Mouse (Mus musculus): ENCODE data around the gene Kbtbd13.

Gene Kbtbd13

GRCm38 (mm10) chr9:65391613-65391964 is at the start of gene Kbtbd13:
TSS of gene Kbtbd13 (minus strand) at chr9:65391652.
- no peak for DNase-seq (ENCODE audit: low read depth, low spot score)

- peak; percentile 97 for DNase-seq (ENCODE audit: low read depth, low spot score)
Measured at GRCm38 (mm10) chr9:65435671-65436301, 44.3 kb upstream of the Kbtbd13 start, which contains the start of gene Mtfmt. TSS of gene Mtfmt (plus strand) at chr9:65435782.

GRCm38 (mm10) chr9:65435211-65435610 is 43.8 kb upstream of the Kbtbd13 start:
- DNase-seq (ENCODE audit: low read depth, low spot score) = no peak

- peak; percentile 53 for DNase-seq (ENCODE audit: low read depth, low spot score)
Measured at GRCm38 (mm10) chr9:65434140-65434539, 42.7 kb upstream of the Kbtbd13 start.

DNA sequence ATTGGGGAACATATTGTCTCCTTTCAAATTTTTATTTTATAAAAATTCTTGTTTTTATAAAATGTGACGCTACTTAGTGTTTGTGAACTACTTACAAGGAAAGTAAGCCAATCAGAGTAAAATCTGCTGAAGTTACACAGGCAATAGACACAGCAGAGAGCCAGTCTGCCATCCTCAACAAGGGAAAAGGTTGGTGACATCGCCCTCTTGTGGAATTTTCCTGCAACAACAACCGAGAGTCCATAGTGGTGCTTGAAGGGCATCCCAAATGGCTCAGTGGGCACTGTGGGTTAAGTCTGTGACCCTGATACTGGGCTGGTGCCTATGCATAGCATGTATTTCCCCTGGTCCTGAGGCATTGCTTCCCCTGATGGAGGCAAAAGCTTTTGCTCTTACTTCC is 40.8 kb upstream of the Kbtbd13 start:
- peak; percentile 67 for DNase-seq (ENCODE audit: low read depth, low spot score)

DNA sequence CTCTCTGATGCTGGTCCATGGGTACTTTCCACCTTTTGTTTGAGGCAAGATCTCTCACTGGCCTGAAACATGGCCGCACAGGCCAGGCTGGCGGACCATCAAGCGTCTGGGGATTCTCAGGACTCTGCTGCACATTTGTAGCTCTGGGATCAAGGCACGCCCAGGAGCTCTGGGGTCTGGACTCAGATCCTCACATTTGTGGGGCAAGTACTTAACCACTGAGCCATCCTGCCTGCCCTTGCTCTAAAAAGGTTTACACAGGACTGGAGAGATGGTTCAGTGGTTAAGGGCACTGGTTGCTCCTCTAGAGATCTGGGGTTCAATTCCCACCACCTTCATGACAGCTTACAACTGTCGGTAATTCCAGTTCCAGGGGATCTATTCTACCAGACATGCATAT is 39.5 kb upstream of the Kbtbd13 start:
- no peak for DNase-seq (ENCODE audit: low read depth, low spot score)

DNA sequence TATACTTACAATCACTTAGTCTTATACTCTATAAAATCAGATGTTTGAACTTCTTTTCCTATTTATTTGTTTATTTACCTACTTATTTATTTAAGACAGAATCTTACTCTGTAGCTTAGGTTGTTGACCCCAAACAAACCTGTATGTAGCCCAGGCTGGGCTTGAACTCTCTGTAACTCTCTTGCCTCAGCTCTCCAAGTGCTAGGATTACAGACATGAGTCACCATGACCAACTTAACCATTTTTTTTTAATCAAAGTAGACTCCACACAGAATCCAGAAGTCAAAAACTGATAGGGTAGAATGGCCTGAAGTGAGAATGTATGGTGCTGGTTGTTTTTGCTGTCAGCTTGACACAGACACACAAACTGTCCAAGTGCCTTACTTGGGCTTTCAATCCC is 38.9 kb upstream of the Kbtbd13 start:
- DNase-seq (ENCODE audit: low read depth, low spot score) = no peak

DNA sequence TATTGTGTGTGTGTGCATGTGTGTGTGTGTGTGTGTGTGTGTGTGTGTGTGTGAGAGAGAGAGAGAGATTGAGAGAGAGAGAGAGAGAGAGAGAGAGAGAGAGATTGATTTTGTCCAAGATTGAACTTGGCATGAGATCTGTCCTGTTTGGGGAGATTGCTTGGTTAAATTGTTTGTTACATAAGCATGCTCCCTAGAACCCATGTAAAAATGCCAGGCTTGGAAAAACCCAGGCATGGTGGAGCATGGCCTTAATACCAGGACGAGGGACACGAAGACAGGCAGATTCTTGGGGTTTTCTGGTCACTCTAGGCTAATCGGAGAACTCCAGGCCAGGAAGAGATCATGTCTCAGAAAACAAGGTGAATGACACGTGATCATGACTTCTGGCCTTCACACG is 36.6 kb upstream of the Kbtbd13 start:
- no peak for DNase-seq (ENCODE audit: low read depth, low spot score)

DNA sequence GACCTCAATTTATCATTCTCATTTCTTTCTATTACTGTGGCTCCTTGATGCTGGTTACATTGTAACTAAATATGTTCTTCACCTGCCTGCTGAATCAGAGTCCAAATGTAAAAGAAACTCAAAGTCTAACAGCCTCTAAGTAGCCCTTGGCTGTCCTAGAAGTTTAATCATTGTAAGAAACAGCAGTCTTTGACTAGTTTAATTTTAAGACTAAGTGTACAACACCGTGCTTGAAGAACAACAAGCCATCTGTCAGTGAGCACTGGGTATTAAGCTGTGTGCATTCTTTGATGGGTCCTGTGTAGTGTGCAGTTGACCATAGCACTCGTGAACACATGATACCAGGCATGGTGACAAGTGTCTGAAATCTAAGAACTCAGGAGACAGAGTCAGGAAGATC is 36.1 kb upstream of the Kbtbd13 start:
- no peak for DNase-seq (ENCODE audit: low read depth, low spot score)

DNA sequence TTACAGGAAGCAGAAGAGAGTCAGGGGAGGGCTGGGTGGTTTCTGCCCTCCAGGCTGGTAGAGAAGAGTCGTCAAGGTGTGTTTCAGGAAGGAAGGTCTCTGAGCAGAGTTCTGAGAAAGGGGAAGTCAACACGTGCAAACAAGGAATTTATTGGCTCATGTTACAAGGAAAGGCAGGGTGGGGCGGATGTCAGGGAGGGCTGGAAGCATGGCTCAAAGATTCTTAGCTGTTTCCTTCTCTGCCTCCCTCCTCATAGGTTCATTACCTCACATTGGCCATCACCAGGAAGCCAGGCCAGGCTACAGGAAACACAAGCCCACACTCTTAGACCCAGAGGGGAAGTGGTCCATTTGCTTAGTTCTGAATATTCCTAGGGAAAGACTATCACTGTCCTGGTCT is 32.9 kb upstream of the Kbtbd13 start:
- no peak for DNase-seq (ENCODE audit: low read depth, low spot score)

GRCm38 (mm10) chr9:65422760-65423501 is 31.5 kb upstream of the Kbtbd13 start, which contains the start of gene Slc51b:
TSS of gene Slc51b (minus strand) at chr9:65422955.
- no peak for DNase-seq (ENCODE audit: low read depth, low spot score)

DNA sequence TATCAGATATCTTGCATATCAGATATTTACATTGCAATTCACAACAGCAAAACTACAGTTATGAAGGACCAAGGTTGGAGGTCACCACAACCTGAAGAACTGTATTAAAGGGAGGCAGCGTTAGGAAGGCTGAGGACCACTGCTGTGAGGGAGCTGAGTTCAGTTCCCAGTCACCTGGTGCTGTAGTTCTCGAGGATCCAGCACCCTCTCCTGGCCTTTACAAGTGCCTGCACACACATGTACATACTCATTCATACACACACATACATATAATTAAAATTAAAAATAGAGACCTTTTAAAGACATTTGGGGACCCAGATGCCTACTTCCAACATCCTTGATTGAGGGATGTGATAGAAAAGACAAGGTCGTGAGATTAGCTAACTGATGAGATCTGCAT is 28.2 kb upstream of the Kbtbd13 start:
- no peak for DNase-seq (ENCODE audit: low read depth, low spot score)

GRCm38 (mm10) chr9:65417738-65418137 is 26.3 kb upstream of the Kbtbd13 start:
- no peak for DNase-seq (ENCODE audit: low read depth, low spot score)

DNA sequence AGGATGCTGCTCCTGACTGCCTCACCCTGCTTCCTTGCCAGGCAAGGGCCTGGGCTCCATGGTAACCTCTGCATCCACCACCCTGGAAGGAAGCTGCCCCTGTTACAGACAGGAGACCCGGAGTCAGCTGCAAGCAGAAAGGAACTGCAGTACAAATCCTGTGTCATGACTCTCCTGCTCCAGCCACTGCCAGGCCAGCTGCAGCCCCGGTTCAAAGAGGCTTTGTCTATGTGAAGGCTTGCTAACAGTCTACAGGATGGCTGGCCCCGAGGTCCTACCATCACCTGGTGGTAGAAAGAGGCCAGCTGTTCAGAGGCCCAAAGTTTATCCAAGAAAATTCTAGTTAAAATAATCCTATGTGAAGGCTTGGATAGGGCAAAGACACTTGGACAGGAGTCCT is 19.9 kb upstream of the Kbtbd13 start:
- DNase-seq (ENCODE audit: low read depth, low spot score) = no peak

- no peak for DNase-seq (ENCODE audit: low read depth, low spot score)
Measured at GRCm38 (mm10) chr9:65410378-65410777, 18.9 kb upstream of the Kbtbd13 start.

- DNase-seq (ENCODE audit: low read depth, low spot score) = no peak
Measured at GRCm38 (mm10) chr9:65408871-65409295, 17.4 kb upstream of the Kbtbd13 start.

- no peak for DNase-seq (ENCODE audit: low read depth, low spot score)
Measured at GRCm38 (mm10) chr9:65407861-65408260, 16.4 kb upstream of the Kbtbd13 start.

DNA sequence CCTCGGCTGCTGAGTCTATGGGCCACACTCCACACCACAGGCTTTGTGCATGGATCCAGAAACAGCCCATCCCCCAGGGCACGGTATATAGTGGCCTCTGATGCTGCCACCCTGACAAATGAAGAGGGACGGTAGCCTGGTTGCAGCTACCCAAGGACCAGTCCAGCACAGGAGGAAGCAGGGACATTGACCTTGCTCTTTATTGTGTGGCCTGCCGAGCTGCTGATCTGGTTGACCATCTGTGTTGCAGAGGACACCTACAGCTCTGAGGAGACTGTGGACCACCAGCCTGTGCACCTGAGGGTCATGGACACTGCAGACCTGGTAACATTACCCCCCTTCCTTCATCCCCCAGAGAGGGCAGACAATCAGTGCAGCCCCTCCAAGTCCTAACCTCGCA is 15.9 kb upstream of the Kbtbd13 start:
- no peak for DNase-seq (ENCODE audit: low read depth, low spot score)

- DNase-seq (ENCODE audit: low read depth, low spot score) = no peak
Measured at GRCm38 (mm10) chr9:65405184-65405449, 13.7 kb upstream of the Kbtbd13 start.

GRCm38 (mm10) chr9:65404331-65405183 is 13.1 kb upstream of the Kbtbd13 start:
- no peak for DNase-seq (ENCODE audit: low read depth, low spot score)

DNA sequence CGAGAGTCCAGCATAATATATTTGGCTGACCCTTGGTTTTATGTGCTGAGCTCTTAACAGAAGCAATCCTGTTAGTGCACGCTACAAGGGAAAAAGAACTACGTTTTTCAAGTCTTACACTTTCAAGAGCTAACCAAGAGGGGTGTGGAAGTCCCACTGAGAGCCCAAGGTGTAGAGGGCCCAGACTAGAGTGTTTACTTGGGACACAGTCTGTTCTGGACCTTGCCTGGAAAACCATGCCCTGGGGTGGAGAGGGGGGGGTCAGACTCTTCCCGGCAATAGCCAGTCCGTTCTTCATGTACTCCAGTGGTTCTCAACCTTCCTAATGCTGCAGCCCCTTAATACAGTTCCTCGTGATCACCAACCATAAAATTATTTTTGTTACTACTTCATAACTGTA is 8.5 kb upstream of the Kbtbd13 start:
- no peak for DNase-seq (ENCODE audit: low read depth, low spot score)

GRCm38 (mm10) chr9:65398279-65398678 is 6.8 kb upstream of the Kbtbd13 start, which contains the start of gene Rasl12:
TSS of gene Rasl12 (plus strand) at chr9:65398506.
- peak; percentile 47 for DNase-seq (ENCODE audit: low read depth, low spot score)

- no peak for DNase-seq (ENCODE audit: low read depth, low spot score)
Measured at GRCm38 (mm10) chr9:65394360-65394759, 2.9 kb upstream of the Kbtbd13 start.
